In genomic region chr1:132349049-132349448, GRCm38 (mm10) we compare ENCODE assay signal across 11 mouse cellular contexts. TPM values are rescaled to one million over a fixed set of nuclear protein-coding genes. Genes with fewer than 3 reads are reported as not detected.
A peak's percentile ranks its signal among the peaks of the same experiment; 100 is the strongest.
DNase-seq lines count a peak whose midpoint lies in the region; TF ChIP-seq lines count a peak whose summit lies in the region.
"Not testable (repeated sequence)": the region's sequence is repeated elsewhere in the genome, so short reads cannot be mapped to it uniquely, and the experiment has no call there.
"Had no signal": no experiment of that assay in that cellular context is flagged by ENCODE, and none has a peak within 500 bp of the region (broad histone marks: within the 10 kb centered on the region; RNA-seq: fewer than 3 reads in every experiment).

No protein-coding gene starts in this region.

- not testable (repeated sequence) for H3K36me3 ChIP-seq in kidney, adult 2 months (ENCODE audit: control insufficient read depth, insufficient read depth, low read length)

- peaks cover 22% of the 10 kb centered on the region for H3K4me1 ChIP-seq in kidney, adult 2 months (ENCODE audit: control insufficient read depth, insufficient read depth, low read length)

- 0 out of 2 replicates have a peak overlapping the region, but pooled peaks have one; percentile 3 for H3K27ac ChIP-seq in kidney, adult 2 months (ENCODE audit: insufficient read depth, low read depth, low read length)

- H3K4me3 ChIP-seq in kidney, adult 2 months (ENCODE audit: insufficient read depth, low read depth, low read length): not testable (repeated sequence)

- H3K27me3 ChIP-seq in kidney, adult 2 months (replicated peaks; ENCODE audit: control insufficient read depth, insufficient read depth, low read length): not testable (repeated sequence)

- DNase-seq in 3134 (ENCODE audit: extremely low read depth, insufficient read length, low spot score): peak; percentile 88
- peak; percentile 39 for DNase-seq in adrenal gland, adult 2 months
- DNase-seq in kidney, adult 11 months: peak; percentile 53
- DNase-seq in kidney, adult 18-20 months: peak; percentile 55
- peak; percentile 77 for DNase-seq in kidney, adult 2 months
- DNase-seq in kidney, adult 9 months: peak; percentile 70
- peak; percentile 50 to 63 for DNase-seq in kidney, postnatal 36 days

- not testable (repeated sequence) for TF ChIP-seq CTCF in kidney, adult 2 months (conservative IDR thresholded peaks at IDR 0.05; ENCODE audit: insufficient read depth, insufficient read length, low read depth, low read length)

- not testable (repeated sequence) for TF ChIP-seq POLR2A in kidney, adult 2 months (IDR thresholded peaks at IDR 0.05; ENCODE audit: low read depth, low read length)

RNA-seq across cellular contexts. Expression of gene Nuak2, which starts 33.1 kb away (rescaled TPM):
- 1 to 10 TPM; 4.7 TPM for total RNA-seq in adrenal gland, adult 2 months (2021)
- polyA plus RNA-seq in adrenal gland, adult 2 months (2012; rRNA removed): 2.8 and 2.9 TPM in 2 replicates
- polyA plus RNA-seq in kidney, adult 2 months (2012; rRNA removed): 56.1 and 73.7 TPM in 2 replicates
- polyA plus RNA-seq: G1E had no signal

RNA-seq across cellular contexts. Expression of gene Tmcc2, which starts 42.0 kb away (rescaled TPM):
- total RNA-seq in adrenal gland, adult 2 months (2021): 10 to 100 TPM in 1 of 2 experiments, 1 to 10 TPM in 1; 6.4 to 11.2 TPM
- 12.2 and 15.4 TPM in 2 replicates for polyA plus RNA-seq in adrenal gland, adult 2 months (2012; rRNA removed)
- polyA plus RNA-seq in kidney, adult 2 months (2012; rRNA removed): 6.0 and 6.3 TPM in 2 replicates

RNA-seq across cellular contexts. Expression of gene Klhdc8a, which starts 50.6 kb away (rescaled TPM):
- total RNA-seq in adrenal gland, adult 2 months (2021): 100 to 1,000 TPM in 1 of 2 experiments, 10 to 100 TPM in 1; 98.4 to 272 TPM
- polyA plus RNA-seq in adrenal gland, adult 2 months (2012; rRNA removed): 162 and 163 TPM in 2 replicates
- polyA plus RNA-seq in kidney, adult 2 months (2012; rRNA removed): 15.7 and 17.7 TPM in 2 replicates
- total RNA-seq: CH12.LX, MEL had no signal
- polyA plus RNA-seq: activated CD4-positive, CD25-positive, alpha-beta regulatory T cell, adult 4 months; G1E had no signal

Comparison
In these comparisons a context has a peak if more than half of its experiments do, and no peak if none do; other contexts are left out.
1. RNA of gene Nuak2, which starts 33.1 kb away (polyA plus RNA-seq): 56.1 to 73.7 TPM in kidney, adult 2 months; 2.8 to 2.9 TPM in adrenal gland, adult 2 months; every median in the first group is over 10 times any median in the second.
2. Peak in every context shown above with its lines, with median percentiles within 50 percentile points of each other: DNase-seq.